Mouse (Mus musculus) liver, embryonic 14.5 days (tissue): Measurements from ENCODE around the gene Sgms1.

Experiments
- CTCF ChIP-seq: IDR thresholded peaks from 2 replicates; pipeline ENCODE4 v1.5.1; 2016; ENCODE audit warnings: antibody characterized with exemption, low read depth, control low read depth
- EP300 ChIP-seq: IDR thresholded peaks from 2 replicates; pipeline ENCODE4 v1.6.1; 2016; ENCODE audit warnings: antibody characterized with exemption, low read depth

DNA sequence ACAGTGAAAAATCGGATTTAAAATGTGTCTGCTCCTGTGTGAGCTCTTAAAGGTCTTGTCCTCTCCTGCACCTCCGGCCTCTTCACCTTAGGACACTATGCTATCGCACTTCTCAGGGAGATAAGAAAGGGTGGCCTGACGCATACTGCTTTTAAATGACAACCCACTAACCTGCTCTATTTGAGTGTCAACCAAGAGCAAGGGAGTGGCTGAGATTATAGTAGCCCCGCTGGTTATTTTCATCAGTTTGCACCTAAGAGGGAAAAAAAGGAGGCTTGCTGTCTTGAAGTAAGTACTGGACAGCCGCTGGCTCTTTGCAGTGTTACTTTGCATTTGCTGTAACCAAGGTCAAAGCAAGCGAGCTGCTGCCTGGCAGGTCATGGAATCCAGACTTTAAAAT, 602 bp upstream of the Sgms1 start:
- no peak for TF ChIP-seq CTCF
- no peak for TF ChIP-seq EP300
